Mouse (Mus musculus): Measurements from ENCODE around the gene Nrip2.

GRCm38 (mm10) chr6:128364721-128365120 lies 34.4 kb upstream of the Nrip2 start:
- TF ChIP-seq CTCF (IDR thresholded peaks at IDR 0.05; ENCODE audit: borderline replicate concordance, insufficient read depth, low read depth, low read length) (no peak), POLR2A (IDR thresholded peaks at IDR 0.05; ENCODE audit: borderline replicate concordance, insufficient read depth, low read length) (no peak)

Measured in cerebellum, adult 2 months (tissue).